Mouse (Mus musculus) MEL (cell line): Measurements from ENCODE around the gene Ntsr2.

Experiments used
- CHD1 ChIP-seq: IDR thresholded peaks from 2 replicates; pipeline ENCODE4 v1.6.1; 2012; ENCODE audit warnings: low read depth, mild to moderate bottlenecking, inconsistent platforms, low read length, improper control_type of control experiment
- CTCF ChIP-seq, 3 experiments: IDR thresholded peaks in 2 of 3; conservative IDR thresholded peaks in 1 of 3; 2 replicates each; pipeline ENCODE4 v1.5.1; 2011 to 2012; ENCODE audit warnings: low read length in 3 of 3, low read depth in 2 of 3, mild to moderate bottlenecking in 2 of 3, improper control_type of control experiment in 1 of 3, inconsistent platforms in 1 of 3, mixed read lengths in 1 of 3, moderate library complexity in 1 of 3; ENCODE audit not compliant: control insufficient read depth in 1 of 3, insufficient read depth in 1 of 3, poor library complexity in 1 of 3, severe bottlenecking in 1 of 3
- EP300 ChIP-seq, 2 experiments: IDR thresholded peaks; 2 replicates each; pipeline ENCODE4 v1.6.1; 2011; ENCODE audit warnings: improper control_type of control experiment in 2 of 2, low read length in 2 of 2, low read depth in 1 of 2, mild to moderate bottlenecking in 1 of 2
- MYC ChIP-seq: IDR thresholded peaks from 2 replicates; pipeline ENCODE4 v1.6.1; 2011; ENCODE audit warnings: low read depth, mild to moderate bottlenecking, low read length, improper control_type of control experiment, moderate library complexity
- POLR2AphosphoS2 ChIP-seq: IDR thresholded peaks from 2 replicates; pipeline ENCODE4 v1.6.1; 2011; ENCODE audit warnings: low read length, improper control_type of control experiment
- TAL1 ChIP-seq: IDR thresholded peaks from 2 replicates; pipeline ENCODE4 v1.6.1; 2012; ENCODE audit warnings: mild to moderate bottlenecking, inconsistent platforms, low read length, moderate library complexity, mixed read lengths
- TBP ChIP-seq: IDR thresholded peaks from 2 replicates; pipeline ENCODE4 v1.8.0; 2011; ENCODE audit warnings: low read depth, low read length, improper control_type of control experiment
- ZKSCAN1 ChIP-seq: IDR thresholded peaks from 2 replicates; pipeline ENCODE4 v1.6.1; 2012; ENCODE audit warnings: low read depth, mild to moderate bottlenecking, inconsistent platforms, low read length, improper control_type of control experiment, moderate library complexity

GRCm38 (mm10) chr12:16653332-16654093 lies at the start of gene Ntsr2:
- TF ChIP-seq POLR2AphosphoS2 (no peak), CHD1 (no peak), EP300 (IDR thresholded peaks at IDR 0.05; ENCODE audit: low read depth in 1 of 2, low read length in 2 of 2) (no peak), ZKSCAN1 (no peak), TAL1 (no peak), MYC (no peak), CTCF (IDR thresholded peaks at IDR 0.05 in 2 of 3, conservative IDR thresholded peaks at IDR 0.05 in 1 of 3; ENCODE audit: control insufficient read depth in 1 of 3, insufficient read depth in 1 of 3, low read depth in 2 of 3, low read length in 3 of 3, poor library complexity in 1 of 3, severe bottlenecking in 1 of 3) (no peak), TBP (no peak)
